Mouse (Mus musculus): ENCODE measurements around the gene Tbc1d9b. TPM values are rescaled to one million over a fixed set of nuclear protein-coding genes. Genes with fewer than 3 reads are reported as not detected.
"Not testable (repeated sequence)": the region's sequence is repeated elsewhere in the genome, so short reads cannot be mapped to it uniquely, and the experiment has no call there.

The Tbc1d9b gene
- polyA plus RNA-seq, 1 experiment: 36.3 TPM

- DNase-seq (ENCODE audit: low spot score): no peak
These were observed 7.1 kb downstream of the Tbc1d9b start for GRCm38 (mm10) chr11:50138206-50138822.

GRCm38 (mm10) chr11:50139571-50139970 lies 8.4 kb downstream of the Tbc1d9b start:
- DNase-seq (ENCODE audit: low spot score): no peak

DNA sequence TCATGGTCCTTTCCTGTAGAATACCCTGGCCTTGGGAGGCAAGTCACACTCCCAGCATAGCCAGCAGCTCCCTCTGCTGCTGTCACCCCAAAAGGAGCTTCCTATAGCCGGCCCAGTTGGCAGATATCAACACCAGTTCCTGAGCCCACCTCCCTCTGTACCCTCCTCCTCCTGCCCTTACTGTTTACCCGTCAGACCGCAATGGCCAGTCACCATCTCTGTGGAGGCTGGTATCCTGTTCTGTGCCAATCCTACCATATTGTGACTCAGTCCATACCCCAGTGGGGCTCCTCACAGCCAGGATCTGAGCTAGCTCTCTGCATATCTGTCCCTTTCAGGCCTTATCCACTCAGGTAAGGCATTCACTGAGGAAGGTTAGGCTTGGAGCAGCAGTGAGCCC lies 14.3 kb downstream of the Tbc1d9b start:
- no peak for DNase-seq (ENCODE audit: low spot score)

GRCm38 (mm10) chr11:50146121-50146520 lies 14.9 kb downstream of the Tbc1d9b start:
- DNase-seq (ENCODE audit: low spot score): no peak

DNA sequence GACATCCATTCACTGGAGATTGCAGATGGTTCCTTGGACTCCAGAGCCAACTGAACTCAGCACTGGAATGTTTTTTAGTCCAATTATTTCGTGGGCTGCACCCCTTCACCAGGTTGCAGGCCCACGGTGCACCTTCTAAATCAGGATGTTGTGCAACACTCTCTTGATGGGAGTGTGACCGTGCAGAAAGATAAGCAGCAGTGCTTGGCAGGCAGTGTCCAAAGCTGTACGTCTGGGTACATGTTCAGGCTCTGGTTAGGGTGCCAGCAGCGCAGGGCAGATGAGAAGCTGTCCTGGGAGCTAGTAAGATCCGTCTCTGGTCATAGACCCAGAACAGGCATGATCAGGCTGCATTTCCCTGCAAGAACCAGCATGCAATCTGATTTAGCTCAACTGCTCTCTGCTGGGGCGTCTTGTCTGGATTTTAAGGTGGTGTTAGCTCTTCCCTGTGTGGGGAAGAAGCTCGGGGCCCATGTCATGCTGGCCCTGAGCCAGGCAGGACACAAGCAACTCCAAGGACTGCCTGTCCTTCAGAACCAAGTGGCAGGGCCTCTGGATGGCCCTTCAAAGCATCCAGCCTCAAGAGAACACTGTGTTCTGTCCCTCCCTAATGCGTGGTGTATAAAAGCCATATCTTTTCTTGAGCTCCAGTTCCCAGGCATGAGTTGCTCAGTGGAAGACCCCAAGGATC lies 16.2 kb downstream of the Tbc1d9b start:
- DNase-seq (ENCODE audit: low spot score): no peak

DNA sequence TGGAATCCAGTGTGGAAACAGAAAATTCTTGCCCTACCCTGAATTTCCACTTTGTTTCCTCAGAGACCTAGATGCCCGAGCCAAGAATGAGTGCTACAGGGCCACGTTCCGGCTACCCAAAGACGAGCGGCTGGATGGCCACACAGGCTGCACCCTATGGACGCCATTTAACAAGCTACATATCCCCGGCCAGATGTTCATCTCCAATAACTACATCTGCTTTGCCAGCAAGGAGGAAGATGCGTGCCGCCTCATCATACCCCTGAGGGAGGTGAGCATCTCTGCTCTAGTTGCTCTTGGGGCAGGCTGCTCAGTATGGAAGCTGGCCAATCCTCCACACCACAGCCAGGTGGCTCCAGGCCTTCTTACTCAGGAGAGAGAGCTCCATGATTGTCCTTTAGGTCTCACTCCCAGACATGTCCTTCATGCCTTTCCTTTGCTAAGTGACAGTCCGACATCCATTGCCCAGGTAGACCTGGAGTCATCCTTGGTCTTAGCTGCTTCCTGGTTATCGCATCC lies 16.8 kb downstream of the Tbc1d9b start:
- DNase-seq (ENCODE audit: low spot score): no peak

DNA sequence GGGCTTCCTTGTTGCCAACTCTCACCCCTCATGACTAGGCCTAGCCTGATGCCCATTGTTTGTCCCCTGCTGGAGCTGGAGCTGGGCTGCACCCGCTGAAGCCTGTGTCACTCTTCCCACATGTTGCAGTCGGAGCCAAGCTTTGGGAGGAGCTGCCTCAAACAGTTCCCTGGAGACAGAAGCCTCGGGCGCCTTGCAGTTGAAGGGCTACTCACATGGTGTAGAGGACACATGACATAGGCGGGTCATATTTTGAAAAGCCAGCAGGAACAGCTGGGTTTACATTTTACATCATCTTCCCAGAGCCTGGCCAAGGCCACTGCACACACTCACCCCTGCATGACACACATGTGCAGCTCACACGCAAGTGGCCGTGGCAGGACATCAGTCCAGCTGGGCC lies 18.0 kb downstream of the Tbc1d9b start:
- DNase-seq (ENCODE audit: low spot score): no peak

- DNase-seq (ENCODE audit: low spot score): no peak
These were observed 18.5 kb downstream of the Tbc1d9b start for GRCm38 (mm10) chr11:50149603-50150150.

DNA sequence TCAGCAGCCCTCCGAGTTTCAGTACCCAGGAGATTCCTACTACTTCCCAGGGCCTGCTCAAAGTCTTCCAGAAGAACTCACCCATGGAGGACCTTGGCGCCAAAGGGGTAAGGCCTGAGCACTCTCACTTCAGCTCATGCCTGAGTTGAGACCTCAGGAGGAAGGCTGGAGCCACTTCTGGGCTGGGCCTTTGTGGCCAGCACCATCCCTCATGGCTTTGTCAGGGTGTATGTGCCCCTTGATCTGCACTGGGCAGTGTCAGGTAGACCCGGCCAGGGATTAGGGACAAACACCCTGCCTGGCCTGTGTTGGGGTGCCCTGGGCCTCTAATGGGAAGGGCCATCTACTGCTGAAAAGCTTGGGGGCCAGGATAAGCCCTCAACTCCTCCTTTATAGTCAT lies 20.2 kb downstream of the Tbc1d9b start:
- no peak for DNase-seq (ENCODE audit: low spot score)

DNA sequence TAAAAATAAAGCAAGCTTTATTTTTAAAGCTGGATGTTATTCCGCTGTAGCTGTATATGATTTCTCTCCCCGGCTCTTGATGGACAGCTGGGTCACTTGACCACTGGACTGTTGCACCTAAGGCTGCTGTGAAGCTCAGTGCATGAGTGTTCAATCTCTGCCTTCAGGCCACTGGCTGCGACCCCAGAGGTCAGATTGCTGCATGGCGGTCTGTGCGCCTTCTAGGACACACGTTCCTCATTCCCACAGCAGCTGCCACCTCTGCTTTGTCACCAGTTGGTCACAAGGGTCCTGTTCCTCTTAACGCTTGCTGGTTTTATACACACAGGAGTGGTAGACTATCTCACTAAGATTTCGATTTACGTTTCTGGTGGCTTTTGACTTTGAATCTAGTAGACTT lies 23.0 kb downstream of the Tbc1d9b start:
- no peak for DNase-seq (ENCODE audit: low spot score)

- DNase-seq (ENCODE audit: low spot score): no peak
These were observed 23.8 kb downstream of the Tbc1d9b start for GRCm38 (mm10) chr11:50154777-50155520.

- DNase-seq (ENCODE audit: low spot score): no peak
These were observed 24.6 kb downstream of the Tbc1d9b start for GRCm38 (mm10) chr11:50155785-50156184.

DNA sequence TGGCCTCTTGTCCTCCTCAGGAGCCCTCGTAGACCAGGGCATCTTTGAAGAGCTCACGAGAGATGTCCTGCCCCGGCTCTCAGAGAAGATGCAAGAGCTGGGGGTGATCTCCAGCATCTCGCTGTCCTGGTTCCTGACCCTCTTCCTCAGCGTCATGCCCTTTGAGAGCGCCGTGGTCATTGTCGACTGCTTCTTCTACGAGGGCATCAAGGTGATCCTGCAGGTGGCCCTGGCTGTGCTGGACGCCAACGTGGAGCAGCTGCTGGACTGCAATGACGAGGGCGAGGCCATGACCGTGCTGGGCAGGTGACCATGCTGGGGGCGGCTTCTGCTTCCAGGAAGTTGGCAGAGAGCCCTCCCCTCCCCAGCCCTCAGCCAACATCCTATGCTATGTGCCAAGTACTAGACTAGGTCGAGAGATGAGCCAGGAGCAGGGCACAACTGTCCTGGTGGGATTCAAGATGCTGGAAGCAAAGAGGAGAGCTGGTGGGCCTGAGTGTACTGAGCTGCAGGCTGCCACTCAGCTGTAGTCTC lies 25.6 kb downstream of the Tbc1d9b start:
- no peak for DNase-seq (ENCODE audit: low spot score)

DNA sequence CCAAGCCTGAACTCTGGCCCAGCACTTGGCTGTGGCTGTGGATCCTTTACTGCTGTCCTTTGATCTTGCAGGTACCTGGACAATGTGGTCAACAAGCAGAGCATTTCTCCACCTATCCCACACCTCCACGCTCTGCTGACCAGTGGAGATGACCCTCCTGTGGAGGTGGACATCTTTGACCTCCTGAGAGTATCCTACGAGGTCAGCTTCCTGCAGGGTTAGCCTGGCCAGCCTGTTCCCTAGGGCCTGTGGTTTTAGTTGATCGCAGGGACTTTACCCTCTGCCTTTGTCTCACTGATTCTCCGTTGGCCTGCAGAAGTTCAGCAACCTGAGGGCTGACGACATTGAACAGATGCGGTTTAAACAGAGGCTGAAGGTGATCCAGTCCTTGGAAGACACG lies 27.1 kb downstream of the Tbc1d9b start:
- DNase-seq (ENCODE audit: low spot score): no peak

DNA sequence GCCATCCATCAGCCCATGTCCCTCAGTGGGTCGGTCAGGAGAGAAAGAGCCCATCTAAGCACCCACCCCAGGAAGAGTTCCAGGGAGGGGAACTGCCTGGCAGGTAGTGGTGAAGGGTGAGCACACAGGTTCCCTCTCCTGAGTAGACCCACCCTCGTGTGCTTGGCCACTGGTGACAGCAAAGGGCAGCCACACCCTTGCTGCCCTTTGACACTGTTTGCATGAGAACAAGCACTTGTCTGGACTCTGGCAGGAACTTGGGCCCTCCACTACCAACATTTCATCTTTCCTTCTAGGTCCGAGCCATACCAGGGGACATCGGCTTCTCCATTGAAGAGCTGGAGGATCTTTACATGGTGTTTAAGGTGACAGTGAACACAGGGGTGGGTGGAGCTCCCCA lies 28.2 kb downstream of the Tbc1d9b start:
- DNase-seq (ENCODE audit: low spot score): no peak

DNA sequence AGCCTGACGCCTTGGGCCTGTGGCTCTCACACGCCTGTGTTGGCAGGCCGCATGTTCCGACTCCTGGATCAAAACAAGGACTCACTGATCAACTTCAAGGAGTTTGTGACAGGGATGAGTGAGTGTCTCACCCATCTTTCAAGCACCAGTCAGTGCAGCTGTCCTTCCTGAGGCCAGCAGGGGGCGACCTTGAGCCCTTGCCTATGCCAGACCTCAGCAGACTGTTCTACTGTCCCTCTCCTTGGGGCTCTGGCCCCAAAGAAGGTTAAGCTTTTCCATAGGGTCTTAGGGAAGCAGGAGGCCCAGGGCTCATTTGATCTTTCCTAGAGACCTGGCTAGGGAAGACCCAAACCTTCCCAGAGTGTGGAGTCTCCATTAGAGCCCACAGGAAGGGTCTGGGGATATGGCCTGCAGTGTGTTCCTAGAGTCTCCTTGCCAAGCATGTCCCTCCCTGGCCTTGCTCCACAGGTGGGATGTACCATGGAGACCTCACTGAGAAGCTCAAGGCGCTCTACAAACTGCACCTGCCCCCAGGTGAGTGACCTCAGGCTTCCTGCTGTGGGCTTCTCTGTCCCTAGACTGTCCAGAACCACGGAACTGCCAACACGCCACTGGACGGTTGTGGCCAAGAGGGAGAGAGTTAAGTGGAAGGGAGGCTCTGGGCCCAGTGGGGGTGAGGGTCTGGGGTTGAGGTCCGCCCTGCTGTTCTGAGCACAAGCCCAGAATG lies 30.5 kb downstream of the Tbc1d9b start:
- peak; percentile 38 for DNase-seq (ENCODE audit: low spot score)

DNA sequence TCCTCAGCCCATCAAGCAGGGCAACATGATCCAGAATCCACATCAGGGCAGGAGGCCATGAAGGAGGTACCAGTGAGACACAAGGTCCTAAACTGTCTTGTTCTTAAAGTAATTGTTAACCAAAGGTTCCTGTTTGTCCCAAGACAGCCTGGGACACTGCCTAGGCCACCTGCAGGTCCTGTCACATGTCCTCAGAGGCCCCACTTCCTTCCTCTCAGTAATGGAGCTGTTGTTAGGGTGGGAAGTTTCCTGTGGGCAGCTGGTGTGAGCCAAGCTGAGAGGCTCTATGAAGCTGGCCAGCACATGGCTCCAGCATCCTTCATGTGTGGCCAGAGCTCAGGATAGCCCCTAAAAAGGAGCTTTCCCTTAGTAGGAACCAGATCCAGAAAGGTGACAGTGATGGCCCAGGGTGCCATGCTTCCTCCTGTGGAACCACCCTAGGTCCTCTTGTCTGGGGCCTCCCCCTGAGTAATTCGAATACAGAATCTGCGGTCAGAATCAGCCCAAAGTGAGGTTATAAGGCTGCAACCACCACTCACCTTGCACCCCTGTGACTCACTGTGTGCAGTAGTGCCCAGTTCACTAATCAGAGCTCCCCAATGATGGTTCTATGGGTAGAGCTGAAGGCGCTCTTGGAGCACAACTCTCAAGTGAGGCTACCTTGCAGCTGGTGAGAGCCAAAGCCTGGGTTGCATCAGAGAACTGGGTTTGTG lies 31.3 kb downstream of the Tbc1d9b start:
- no peak for DNase-seq (ENCODE audit: low spot score)

DNA sequence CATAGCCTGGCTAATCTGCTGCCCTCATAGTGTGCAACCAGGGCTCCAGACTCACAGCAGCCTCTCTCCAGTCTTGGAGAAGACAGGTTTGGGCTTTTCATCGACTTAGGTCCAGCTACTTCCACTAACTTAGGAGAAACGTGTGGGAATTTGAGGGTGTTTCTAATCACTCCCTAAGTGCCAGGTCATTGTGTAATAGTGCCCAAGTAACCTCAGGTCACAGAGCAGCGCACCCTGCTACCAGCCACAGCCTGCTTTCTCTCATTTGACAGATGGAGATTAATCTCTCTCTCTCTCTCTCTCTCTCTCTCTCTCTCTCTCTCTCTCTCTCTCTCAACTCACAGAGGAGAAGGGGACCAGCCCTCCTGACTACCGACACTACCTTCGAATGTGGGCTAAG lies 37.2 kb downstream of the Tbc1d9b start:
- no peak for DNase-seq (ENCODE audit: low spot score)

- not testable (repeated sequence) for DNase-seq (ENCODE audit: low spot score)
These were observed 43.0 kb downstream of the Tbc1d9b start, which contains the start of gene Mrnip for GRCm38 (mm10) chr11:50174111-50174729. Mrnip (plus strand) TSS chr11:50174444.

- peak; percentile 83 for DNase-seq (ENCODE audit: low spot score)
These were observed 43.6 kb downstream of the Tbc1d9b start for GRCm38 (mm10) chr11:50174730-50175187.
